Mouse (Mus musculus) CH12.LX (cell line): Measurements from ENCODE around the gene Ntrk3. TPM values are rescaled to one million over a fixed set of nuclear protein-coding genes. Genes with fewer than 3 reads are reported as not detected.

Source experiments
- DNase-seq: peaks from one replicate; pipeline ENCODE4 v3.0.0-alpha.2; 2013; ENCODE audit errors: extremely low read depth
- H3K27ac ChIP-seq: 2 replicates; pipeline ENCODE4 v1.5.1; 2012; ENCODE audit warnings: low read depth, mild to moderate bottlenecking, control low read depth, moderate library complexity; ENCODE audit not compliant: insufficient read depth
- H3K27me3 ChIP-seq: replicated peaks from 2 replicates; pipeline ENCODE3; 2012; ENCODE audit warnings: inconsistent platforms
- H3K36me3 ChIP-seq, 2 experiments: replicated peaks in 1 of 2; 2 replicates each; pipeline versions ENCODE3 to v1.6.1; 2012; ENCODE audit warnings: inconsistent platforms in 1 of 2, low read length in 1 of 2, mild to moderate bottlenecking in 1 of 2, mixed read lengths in 1 of 2, moderate library complexity in 1 of 2; ENCODE audit not compliant: control insufficient read depth in 1 of 2, insufficient read depth in 1 of 2
- H3K4me1 ChIP-seq, 2 experiments: 2 replicates each; pipeline ENCODE4 v1.6.1; 2012; ENCODE audit warnings: inconsistent platforms in 1 of 2, moderate library complexity in 1 of 2; ENCODE audit not compliant: insufficient read depth in 2 of 2, control insufficient read depth in 1 of 2
- H3K4me2 ChIP-seq: 2 replicates; pipeline ENCODE4 v1.6.1; 2012; ENCODE audit warnings: low read depth, mild to moderate bottlenecking, control low read depth; ENCODE audit not compliant: poor library complexity, insufficient read depth, severe bottlenecking
- H3K4me3 ChIP-seq, 3 experiments: fragments of 150-350 bp in 1 of 3; sonication (generic) in 1 of 3; replicated peaks in 1 of 3; 2 replicates each; pipeline versions ENCODE3 to v1.5.1; 2011 to 2012; ENCODE audit warnings: low read depth in 2 of 3, low read length in 2 of 3, mild to moderate bottlenecking in 2 of 3, moderate library complexity in 2 of 3, control low read depth in 1 of 3, improper control_type of control experiment in 1 of 3, inconsistent platforms in 1 of 3, mixed read lengths in 1 of 3; ENCODE audit not compliant: poor library complexity in 1 of 3
- H3K79me2 ChIP-seq: replicated peaks from 2 replicates; pipeline ENCODE4 v1.6.1; 2012; ENCODE audit warnings: mild to moderate bottlenecking, moderate library complexity; ENCODE audit not compliant: control insufficient read depth, poor library complexity, insufficient read depth, severe bottlenecking; ENCODE audit errors: extremely low read depth
- H3K9ac ChIP-seq: 2 replicates; pipeline ENCODE4 v1.6.1; 2012; ENCODE audit warnings: low read depth, mild to moderate bottlenecking, control low read depth, moderate library complexity; ENCODE audit not compliant: insufficient read depth
- H3K9me3 ChIP-seq: replicated peaks from 2 replicates; pipeline ENCODE3; 2012; ENCODE audit warnings: low read length, inconsistent platforms, mixed read lengths
- BHLHE40 ChIP-seq: IDR thresholded peaks from 2 replicates; pipeline ENCODE4 v1.6.1; 2011; ENCODE audit warnings: mild to moderate bottlenecking, low read depth, low read length, improper control_type of control experiment
- CHD1 ChIP-seq: IDR thresholded peaks from 2 replicates; pipeline ENCODE4 v1.6.1; 2012; ENCODE audit warnings: low read depth, low read length, improper control_type of control experiment, inconsistent platforms
- CTCF ChIP-seq, 2 experiments: IDR thresholded peaks in 1 of 2; conservative IDR thresholded peaks in 1 of 2; 2 replicates each; pipeline ENCODE4 v1.5.1; 2011 to 2012; ENCODE audit warnings: low read depth in 2 of 2, low read length in 2 of 2, improper control_type of control experiment in 1 of 2, inconsistent platforms in 1 of 2, mild to moderate bottlenecking in 1 of 2, moderate library complexity in 1 of 2
- ELF1 ChIP-seq: IDR thresholded peaks from 2 replicates; pipeline ENCODE4 v1.6.1; 2014; ENCODE audit warnings: low read depth, mild to moderate bottlenecking, inconsistent platforms, low read length, improper control_type of control experiment
- EP300 ChIP-seq: IDR thresholded peaks from 2 replicates; pipeline ENCODE4 v1.6.1; 2011; ENCODE audit warnings: low read length, improper control_type of control experiment
- ETS1 ChIP-seq: conservative IDR thresholded peaks from 2 replicates; pipeline ENCODE4 v1.6.1; 2012; ENCODE audit warnings: low read depth, mild to moderate bottlenecking, inconsistent platforms, low read length, improper control_type of control experiment, moderate library complexity
- HCFC1 ChIP-seq: IDR thresholded peaks from 2 replicates; pipeline ENCODE4 v1.6.1; 2012; ENCODE audit warnings: low read depth, mild to moderate bottlenecking, inconsistent platforms, low read length, improper control_type of control experiment
- JUN ChIP-seq: IDR thresholded peaks from 2 replicates; pipeline ENCODE4 v1.6.1; 2011; ENCODE audit warnings: low read depth, mild to moderate bottlenecking, low read length, improper control_type of control experiment, moderate library complexity; ENCODE audit not compliant: insufficient read depth
- KAT2A ChIP-seq: IDR thresholded peaks from 2 replicates; pipeline ENCODE4 v1.6.1; 2012; ENCODE audit warnings: low read length, improper control_type of control experiment, inconsistent platforms; ENCODE audit not compliant: insufficient replicate concordance
- MAFK ChIP-seq: IDR thresholded peaks from 2 replicates; pipeline ENCODE4 v1.6.1; 2011; ENCODE audit warnings: low read length, improper control_type of control experiment; ENCODE audit not compliant: insufficient replicate concordance
- MAX ChIP-seq: IDR thresholded peaks from 2 replicates; pipeline ENCODE4 v1.6.1; 2011; ENCODE audit warnings: low read length, improper control_type of control experiment
- MXI1 ChIP-seq: IDR thresholded peaks from 2 replicates; pipeline ENCODE4 v1.6.1; 2011; ENCODE audit warnings: mild to moderate bottlenecking, low read depth, low read length, improper control_type of control experiment
- NRF1 ChIP-seq: IDR thresholded peaks from 2 replicates; pipeline ENCODE4 v1.6.1; 2014; ENCODE audit warnings: low read depth, mild to moderate bottlenecking, inconsistent platforms, low read length, improper control_type of control experiment, moderate library complexity
- PAX5 ChIP-seq: IDR thresholded peaks from 2 replicates; pipeline ENCODE4 v1.6.1; 2012; ENCODE audit warnings: low read length, inconsistent platforms, mixed read lengths
- SMC3 ChIP-seq: IDR thresholded peaks from 2 replicates; pipeline ENCODE4 v1.6.1; 2011; ENCODE audit warnings: low read depth, low read length, improper control_type of control experiment
- ZC3H11A ChIP-seq: IDR thresholded peaks from 2 replicates; pipeline ENCODE4 v1.6.1; 2012; ENCODE audit warnings: low read depth, mild to moderate bottlenecking, inconsistent platforms, low read length, improper control_type of control experiment
- ZNF384 ChIP-seq: IDR thresholded peaks from 2 replicates; pipeline ENCODE4 v1.6.1; 2012; ENCODE audit warnings: low read depth, low read length, improper control_type of control experiment, inconsistent platforms
- dilution Hi-C: fragments of 300-500 bp; cut with MboI; formaldehyde crosslinking; loops from 2 replicates; pipeline ENCODE4 v1.14.3; 2020; ENCODE audit warnings: low sequenced_read_pairs; ENCODE audit not compliant: extremely low pct_unique_long_range_greater_than_20kb, extremely low pct_ligation_motif_present
- in situ Hi-C: fragments of 300-500 bp; cut with MboI; formaldehyde crosslinking; loops from 3 replicates; pipeline ENCODE4 v1.14.3; 2019; ENCODE audit warnings: low sequenced_read_pairs, low pct_ligation_motif_present, low pct_unique_long_range_greater_than_20kb, mixed read lengths
- polyA plus RNA-seq: library from polyadenylated mRNA; unstranded; fragments of >175 nt; gene quantifications from 2 replicates; pipeline ENCODE4 v1.2.1, GENCODE M21; 2012; ENCODE audit warnings: low read depth; ENCODE audit not compliant: insufficient read length
- total RNA-seq, 2 experiments: library from RNA; depleted of rRNA; stranded (reverse); fragments of 300-350 nt in 1 of 2; fragments of >200 nt in 1 of 2; gene quantifications; 2 replicates each; pipeline ENCODE4 v1.2.3; 2012 to 2014

Ntrk3 gene
- total and polyA plus RNA-seq, 3 experiments, result 0.21 TPM; not detected in 2

DNA sequence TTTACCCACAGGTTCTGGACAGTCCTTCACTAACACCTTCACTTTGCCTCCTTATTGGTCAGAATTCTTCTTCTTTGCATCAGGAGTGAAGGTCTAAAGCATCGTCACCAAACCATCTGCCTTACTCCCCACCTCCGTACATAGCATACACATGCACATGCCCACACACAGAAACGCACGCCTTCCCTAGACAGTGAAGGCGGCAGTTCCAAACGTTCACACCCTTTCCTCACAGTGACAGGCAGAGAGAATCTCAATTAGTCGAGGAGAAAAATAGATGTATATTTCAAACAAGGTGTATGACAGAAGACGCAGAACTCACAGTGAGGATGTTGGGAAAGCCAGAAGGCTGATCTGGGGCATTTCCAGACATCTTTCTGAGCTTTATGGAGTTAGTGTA is 6.4 kb downstream of the Ntrk3 start:
- in situ Hi-C loops, result no loop called here
- no peaks in the 10 kb centered on the region for H3K9me3 ChIP-seq
- no peak for DNase-seq
- no peak overlapping the region for H3K4me2 ChIP-seq
- no peak overlapping the region for H3K4me3 ChIP-seq
- TF ChIP-seq PAX5, result no peak
- no peak for TF ChIP-seq CTCF (conservative IDR thresholded peaks at IDR 0.05 in 1 of 2, IDR thresholded peaks at IDR 0.05 in 1 of 2; ENCODE audit: low read depth in 2 of 2, low read length in 2 of 2)
- TF ChIP-seq CHD1, result no peak
- no peak for TF ChIP-seq MXI1
- no peak for TF ChIP-seq KAT2A
- TF ChIP-seq ZNF384, result no peak
- no peak for TF ChIP-seq JUN
- TF ChIP-seq HCFC1, result no peak
- TF ChIP-seq ZC3H11A, result no peak
- no peak for TF ChIP-seq SMC3
- no peak for TF ChIP-seq ETS1
- no peak for TF ChIP-seq ELF1
- H3K79me2 ChIP-seq, result no peaks in the 10 kb centered on the region
- H3K27me3 ChIP-seq, result peaks cover 77% of the 10 kb centered on the region
- no peak overlapping the region for H3K27ac ChIP-seq
- dilution Hi-C loops, result no loop called here
- no peaks in the 10 kb centered on the region for H3K4me1 ChIP-seq
- H3K36me3 ChIP-seq, result no peaks in the 10 kb centered on the region
- no peak overlapping the region for H3K9ac ChIP-seq

DNA sequence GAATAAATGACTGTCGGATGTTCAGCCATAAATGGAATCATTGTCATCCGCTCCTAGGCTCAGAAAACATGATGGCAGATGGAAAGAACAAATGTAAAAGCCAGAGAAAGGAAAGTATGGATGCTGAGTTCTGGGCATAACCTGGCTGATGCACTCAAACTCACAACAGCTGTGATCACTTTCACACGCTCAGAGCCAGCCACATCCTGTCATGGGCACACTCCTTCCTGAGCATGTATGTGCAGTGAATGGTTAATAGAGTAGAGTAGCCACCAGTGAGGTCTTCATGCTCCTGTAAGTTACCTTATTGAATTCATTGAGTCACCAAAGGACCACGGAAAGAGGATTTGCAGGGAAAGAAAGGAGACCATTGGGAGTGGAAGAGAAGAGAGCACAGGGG is 13.2 kb downstream of the Ntrk3 start:
- Histone ChIP-seq H3K79me2 (no peaks in the 10 kb centered on the region), H3K9ac (no peak overlapping the region), H3K27ac (no peak overlapping the region), H3K4me3 (no peak overlapping the region), H3K9me3 (no peaks in the 10 kb centered on the region), H3K27me3 (peaks cover 85% of the 10 kb centered on the region), H3K4me2 (no peak overlapping the region), H3K4me1 (no peaks in the 10 kb centered on the region), H3K36me3 (no peaks in the 10 kb centered on the region)
- dilution Hi-C loops (no loop called here), in situ Hi-C loops (no loop called here)
- no peak for DNase-seq
- TF ChIP-seq HCFC1, result no peak
- no peak for TF ChIP-seq EP300
- no peak for TF ChIP-seq BHLHE40
- no peak for TF ChIP-seq MAX
- TF ChIP-seq MAFK, result no peak
- TF ChIP-seq NRF1, result no peak
